Mouse (Mus musculus): ENCODE results near the gene Crebbp. TPM values are rescaled to one million over a fixed set of nuclear protein-coding genes. Genes with fewer than 3 reads are reported as not detected.

Crebbp gene
- polyA plus RNA-seq, 1 experiment from 2014 or later = 27.7 TPM

DNA sequence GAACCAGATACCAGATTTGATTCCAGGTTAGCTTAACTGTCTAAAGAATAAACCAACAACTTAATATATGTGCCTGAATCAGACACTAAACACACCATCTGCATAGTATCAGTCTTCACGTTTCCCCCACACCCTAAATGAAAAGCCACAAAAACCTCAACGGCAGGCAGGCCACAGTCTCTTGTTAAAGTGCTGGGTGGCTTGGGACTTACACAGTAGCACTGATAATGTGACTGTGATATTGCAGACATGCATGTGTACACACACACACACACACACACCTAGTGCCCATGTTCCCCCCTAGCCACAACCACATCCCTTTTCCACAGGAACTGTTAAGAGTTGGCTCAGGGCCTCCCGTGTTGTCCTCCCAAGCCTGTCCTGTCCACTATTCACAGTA lies 139.0 kb downstream of the Crebbp start:
- 87% methylated on average over 3 of the region's 3 CpGs for WGBS
- H3K27me3 ChIP-seq (ENCODE audit: low read depth, poor library complexity, severe bottlenecking) = no peaks in the 10 kb centered on the region
- H3K4me1 ChIP-seq = peaks cover 17% of the 10 kb centered on the region
- H3K9me3 ChIP-seq (replicated peaks) = no peaks in the 10 kb centered on the region
- no peak overlapping the region for H3K27ac ChIP-seq (replicated peaks)
- no peak overlapping the region for H3K4me3 ChIP-seq
- no peak for DNase-seq (ENCODE audit: low spot score)
- 0 out of 2 replicates have a peak, but pooled peaks cover 8% of the 10 kb centered on the region for H3K36me3 ChIP-seq

DNA sequence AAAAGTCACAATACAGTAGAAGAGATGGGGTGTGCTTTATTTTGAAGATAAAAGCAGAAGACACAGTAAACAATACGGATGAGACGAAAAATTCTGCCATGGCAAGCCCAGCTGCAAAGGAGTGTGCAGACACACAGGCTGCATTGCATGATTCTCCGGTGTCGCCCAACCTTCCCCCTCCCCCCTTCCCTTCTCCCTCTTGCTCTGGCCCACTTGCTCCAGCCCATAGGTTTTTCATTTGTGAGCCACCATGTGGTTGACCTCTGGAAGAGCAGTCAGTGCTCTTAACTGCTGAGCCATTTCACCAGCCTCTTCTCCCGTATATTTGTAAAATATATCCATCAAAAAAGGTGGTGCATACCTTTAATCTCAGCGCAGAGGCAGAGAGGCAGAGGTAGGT lies 139.5 kb downstream of the Crebbp start:
- no peak overlapping the region for H3K27ac ChIP-seq (replicated peaks)
- 0 out of 2 replicates have a peak, but pooled peaks cover 8% of the 10 kb centered on the region for H3K36me3 ChIP-seq
- no peaks in the 10 kb centered on the region for H3K27me3 ChIP-seq (ENCODE audit: low read depth, poor library complexity, severe bottlenecking)
- H3K9me3 ChIP-seq (replicated peaks) = no peaks in the 10 kb centered on the region
- WGBS = 79% methylated on average over 6 of the region's 6 CpGs
- no peak overlapping the region for H3K4me3 ChIP-seq
- no peak for DNase-seq (ENCODE audit: low spot score)
- peaks cover 17% of the 10 kb centered on the region for H3K4me1 ChIP-seq

DNA sequence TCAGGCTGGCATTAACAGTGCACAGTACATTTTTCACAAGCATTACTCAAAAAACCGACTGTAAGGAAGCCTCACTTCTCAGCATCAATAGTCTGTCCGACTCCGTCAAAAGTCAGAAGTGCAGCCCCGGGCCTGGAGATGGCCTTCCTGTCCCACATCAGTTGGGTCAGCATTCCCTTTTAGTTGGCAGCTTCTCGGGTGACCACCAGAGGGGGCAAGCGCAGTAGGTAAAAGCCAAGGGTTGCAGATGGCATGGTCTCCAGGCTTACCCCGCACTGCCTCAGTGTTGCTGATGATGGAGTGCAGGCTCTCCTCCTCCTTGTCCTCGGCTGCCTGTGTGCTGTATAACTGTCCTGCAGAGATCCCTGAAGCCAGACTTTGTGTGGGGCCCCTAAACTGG lies 145.2 kb downstream of the Crebbp start:
- peak; percentile 34 for DNase-seq (ENCODE audit: low spot score)
- H3K27me3 ChIP-seq (ENCODE audit: low read depth, poor library complexity, severe bottlenecking) = no peaks in the 10 kb centered on the region
- H3K27ac ChIP-seq (replicated peaks) = no peak overlapping the region
- no peak overlapping the region for H3K4me3 ChIP-seq
- WGBS = 64% methylated on average over 8 of the region's 8 CpGs
- no peaks in the 10 kb centered on the region for H3K4me1 ChIP-seq
- no peaks in the 10 kb centered on the region for H3K9me3 ChIP-seq (replicated peaks)
- H3K36me3 ChIP-seq = peaks cover 54% of the 10 kb centered on the region

DNA sequence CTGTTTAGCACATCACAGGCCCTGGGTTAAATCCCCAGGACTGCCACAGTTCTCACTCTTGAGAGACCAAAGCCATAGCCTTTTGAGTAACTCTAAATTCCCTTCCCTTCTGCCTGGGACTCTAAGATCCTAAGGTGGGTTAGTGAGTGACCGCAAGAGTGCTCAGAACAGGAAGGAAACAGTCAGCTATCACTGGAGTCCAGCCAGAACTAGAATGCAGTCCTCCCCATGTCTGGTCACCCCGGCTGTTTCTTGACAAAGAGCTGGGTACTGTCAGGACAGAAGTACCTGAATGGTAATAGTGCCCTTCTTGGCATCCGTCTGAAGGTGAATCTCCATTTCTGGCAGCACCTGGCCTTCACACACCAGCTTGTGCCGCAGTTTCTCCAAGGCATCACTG lies 148.9 kb downstream of the Crebbp start:
- peaks cover 86% of the 10 kb centered on the region for H3K36me3 ChIP-seq
- H3K4me1 ChIP-seq = no peaks in the 10 kb centered on the region
- no peaks in the 10 kb centered on the region for H3K9me3 ChIP-seq (replicated peaks)
- 93% methylated on average over 4 of the region's 4 CpGs for WGBS
- no peak for DNase-seq (ENCODE audit: low spot score)
- no peaks in the 10 kb centered on the region for H3K27me3 ChIP-seq (ENCODE audit: low read depth, poor library complexity, severe bottlenecking)
- H3K27ac ChIP-seq (replicated peaks) = no peak overlapping the region
- no peak overlapping the region for H3K4me3 ChIP-seq

DNA sequence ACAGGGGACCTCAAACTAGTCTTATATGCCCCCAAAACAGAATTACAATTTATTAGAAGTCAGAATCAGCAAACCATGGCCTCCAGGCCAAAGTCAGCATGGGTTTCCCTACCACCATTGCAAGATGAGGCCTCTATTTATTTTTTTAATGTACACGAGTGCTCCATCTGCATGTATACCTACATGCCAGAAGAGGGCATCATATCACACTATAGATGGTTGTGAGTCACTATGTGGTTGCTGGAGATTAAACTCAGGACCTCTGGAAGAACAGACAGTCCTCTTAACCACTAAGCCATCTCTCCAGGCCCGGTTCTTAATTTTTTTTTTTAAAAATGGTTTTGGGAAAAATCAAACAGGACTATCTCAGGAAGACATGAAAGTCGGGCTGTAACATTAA lies 160.0 kb downstream of the Crebbp start:
- 86% methylated on average over 3 of the region's 3 CpGs for WGBS
- Histone ChIP-seq H3K27me3 (ENCODE audit: low read depth, poor library complexity, severe bottlenecking) (no peaks in the 10 kb centered on the region), H3K9me3 (replicated peaks) (no peaks in the 10 kb centered on the region), H3K4me1 (no peaks in the 10 kb centered on the region), H3K27ac (replicated peaks) (no peak overlapping the region), H3K4me3 (no peak overlapping the region), H3K36me3 (peaks cover 93% of the 10 kb centered on the region)
- DNase-seq (ENCODE audit: low spot score) = no peak

DNA sequence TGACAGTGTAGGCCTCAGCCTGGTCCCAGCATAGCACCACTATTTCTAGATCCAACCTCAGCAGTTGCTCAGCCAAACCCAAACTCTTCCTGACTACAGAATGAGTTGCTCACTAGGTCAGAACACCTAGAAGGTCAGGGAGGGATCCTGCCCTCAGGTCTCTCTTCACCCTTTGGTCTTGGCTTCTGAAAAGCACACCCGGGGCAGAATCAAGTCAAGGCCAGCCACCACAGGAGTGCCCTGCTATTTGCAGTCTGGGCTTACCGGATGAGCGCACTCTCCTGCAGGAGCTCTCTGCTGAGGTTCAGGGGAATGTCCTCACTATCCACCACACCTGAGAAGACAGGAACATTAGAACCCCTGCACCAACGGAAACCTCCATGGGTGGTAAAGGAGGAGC lies 161.2 kb downstream of the Crebbp start:
- no peaks in the 10 kb centered on the region for H3K27me3 ChIP-seq (ENCODE audit: low read depth, poor library complexity, severe bottlenecking)
- 96% methylated on average over 4 of the region's 4 CpGs for WGBS
- peaks cover 93% of the 10 kb centered on the region for H3K36me3 ChIP-seq
- H3K27ac ChIP-seq (replicated peaks) = no peak overlapping the region
- H3K4me1 ChIP-seq = no peaks in the 10 kb centered on the region
- no peak for DNase-seq (ENCODE audit: low spot score)
- no peaks in the 10 kb centered on the region for H3K9me3 ChIP-seq (replicated peaks)
- no peak overlapping the region for H3K4me3 ChIP-seq

DNA sequence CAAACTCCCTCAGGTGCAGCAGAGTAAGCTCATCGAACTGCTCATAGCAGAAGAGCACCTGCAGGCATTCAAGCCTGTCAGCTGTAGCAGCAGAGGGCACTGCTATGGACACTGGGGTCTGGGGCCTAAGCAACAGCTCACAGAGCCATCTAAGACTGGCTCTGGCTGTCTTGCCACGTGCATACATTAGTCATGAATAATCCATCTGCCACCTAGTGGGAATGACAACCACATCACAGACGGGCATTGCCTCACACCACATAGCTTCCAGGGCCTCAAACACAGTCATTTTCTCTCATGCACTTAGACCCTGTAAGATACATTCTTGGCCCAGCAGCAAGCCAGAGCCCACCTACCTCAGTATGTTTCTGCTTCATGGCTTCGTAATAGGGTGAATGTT lies 168.3 kb downstream of the Crebbp start:
- no peak for DNase-seq (ENCODE audit: low spot score)
- no peak overlapping the region for H3K27ac ChIP-seq (replicated peaks)
- H3K27me3 ChIP-seq (ENCODE audit: low read depth, poor library complexity, severe bottlenecking) = no peaks in the 10 kb centered on the region
- H3K9me3 ChIP-seq (replicated peaks) = no peaks in the 10 kb centered on the region
- H3K36me3 ChIP-seq = peaks cover 99% of the 10 kb centered on the region
- H3K4me3 ChIP-seq = no peak overlapping the region
- H3K4me1 ChIP-seq = no peaks in the 10 kb centered on the region
- 88% methylated on average over 4 of the region's 4 CpGs for WGBS

DNA sequence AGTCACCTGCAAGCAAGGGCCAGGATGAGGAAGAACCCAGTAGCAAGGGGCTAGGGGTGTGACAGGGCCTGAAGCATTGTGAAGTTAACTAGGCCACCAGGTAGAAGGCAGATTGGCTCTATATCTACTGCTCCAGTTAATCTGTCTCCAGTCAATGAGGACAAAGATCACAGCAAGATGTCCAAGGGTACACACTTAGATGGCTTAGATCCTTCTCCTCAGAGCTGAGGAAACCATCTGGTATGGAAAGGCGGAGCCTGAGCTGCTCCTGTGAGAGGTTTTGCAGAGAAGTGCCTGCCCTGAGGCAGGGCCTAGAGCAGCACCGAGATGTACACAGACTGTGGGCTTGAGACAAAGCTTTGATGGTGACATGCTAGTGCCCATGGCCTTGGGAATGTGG lies 169.7 kb downstream of the Crebbp start:
- H3K36me3 ChIP-seq = peaks cover 99% of the 10 kb centered on the region
- H3K4me1 ChIP-seq = no peaks in the 10 kb centered on the region
- H3K27me3 ChIP-seq (ENCODE audit: low read depth, poor library complexity, severe bottlenecking) = no peaks in the 10 kb centered on the region
- H3K9me3 ChIP-seq (replicated peaks) = no peaks in the 10 kb centered on the region
- no peak overlapping the region for H3K4me3 ChIP-seq
- H3K27ac ChIP-seq (replicated peaks) = no peak overlapping the region
- WGBS = 97% methylated on average over 2 of the region's 2 CpGs
- no peak for DNase-seq (ENCODE audit: low spot score)

DNA sequence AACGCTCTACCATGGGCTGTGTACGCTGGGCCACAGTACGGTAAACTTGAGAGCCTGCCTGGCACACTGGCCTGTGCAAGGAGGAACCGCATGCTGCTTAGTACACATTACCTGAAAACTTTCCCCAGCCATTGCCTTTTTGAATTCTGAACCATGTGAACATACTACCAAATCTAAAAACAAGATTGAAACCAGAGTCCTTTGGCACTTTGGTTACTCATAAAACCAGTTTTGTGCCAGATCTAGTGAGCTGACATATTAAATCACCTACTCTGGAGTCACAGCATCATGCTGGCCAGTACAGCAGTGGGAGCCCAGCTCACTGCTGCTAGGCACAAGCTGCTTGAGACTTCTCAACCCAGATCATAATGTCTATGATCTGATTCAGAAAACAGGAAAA lies 172.2 kb downstream of the Crebbp start:
- Histone ChIP-seq H3K9me3 (replicated peaks) (no peaks in the 10 kb centered on the region), H3K36me3 (peaks cover 99% of the 10 kb centered on the region), H3K4me3 (no peak overlapping the region), H3K4me1 (no peaks in the 10 kb centered on the region), H3K27ac (replicated peaks) (no peak overlapping the region), H3K27me3 (ENCODE audit: low read depth, poor library complexity, severe bottlenecking) (no peaks in the 10 kb centered on the region)
- WGBS = 97% methylated on average over 4 of the region's 4 CpGs
- DNase-seq (ENCODE audit: low spot score) = no peak

DNA sequence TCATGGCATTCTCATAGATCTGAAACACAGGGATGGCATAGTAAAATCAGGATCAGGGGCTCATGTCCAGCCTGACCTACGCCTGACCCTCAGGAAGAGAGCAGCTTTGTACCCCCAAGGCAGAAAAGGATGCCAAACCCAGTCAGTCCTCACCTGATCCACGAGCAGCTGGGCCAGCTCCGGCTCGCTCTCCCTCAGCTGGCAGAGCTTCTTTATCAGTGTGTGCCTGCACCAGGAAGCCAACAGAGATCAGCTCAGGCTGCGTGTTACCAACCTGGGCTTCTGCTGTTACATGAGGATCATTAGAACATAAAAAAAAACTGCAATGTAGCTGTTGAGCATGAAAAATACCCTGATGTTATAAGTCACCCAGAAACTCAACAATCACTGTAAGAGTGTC lies 173.6 kb downstream of the Crebbp start:
- Histone ChIP-seq H3K36me3 (peaks cover 88% of the 10 kb centered on the region), H3K4me1 (no peaks in the 10 kb centered on the region), H3K27me3 (ENCODE audit: low read depth, poor library complexity, severe bottlenecking) (no peaks in the 10 kb centered on the region), H3K27ac (replicated peaks) (no peak overlapping the region), H3K9me3 (replicated peaks) (no peaks in the 10 kb centered on the region), H3K4me3 (no peak overlapping the region)
- WGBS = 90% methylated on average over 5 of the region's 5 CpGs
- DNase-seq (ENCODE audit: low spot score) = no peak

DNA sequence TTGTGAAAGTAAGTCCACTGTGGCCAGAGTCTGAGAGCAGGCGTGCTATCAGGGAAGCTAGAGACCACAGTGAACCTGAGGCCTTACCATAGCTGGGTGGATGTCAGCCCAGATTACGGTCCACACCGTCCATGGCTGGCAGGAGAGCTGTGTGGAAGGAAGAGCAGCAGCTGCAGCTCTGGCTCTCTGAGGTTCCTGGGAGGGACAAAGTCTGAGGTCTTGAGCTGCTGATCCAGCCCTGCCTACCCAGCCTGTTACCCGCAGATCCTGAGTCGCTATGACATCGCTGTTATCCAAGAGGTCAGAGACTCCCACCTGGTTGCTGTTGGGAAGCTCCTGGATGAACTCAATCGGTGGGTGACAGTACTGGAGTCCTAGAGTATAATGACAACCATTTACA lies 176.1 kb downstream of the Crebbp start:
- H3K9me3 ChIP-seq (replicated peaks) = no peaks in the 10 kb centered on the region
- WGBS = 91% methylated on average over 7 of the region's 7 CpGs
- H3K27ac ChIP-seq (replicated peaks) = no peak overlapping the region
- DNase-seq (ENCODE audit: low spot score) = no peak
- peaks cover 62% of the 10 kb centered on the region for H3K36me3 ChIP-seq
- H3K4me1 ChIP-seq = peaks cover 8% of the 10 kb centered on the region
- H3K27me3 ChIP-seq (ENCODE audit: low read depth, poor library complexity, severe bottlenecking) = no peaks in the 10 kb centered on the region
- no peak overlapping the region for H3K4me3 ChIP-seq

DNA sequence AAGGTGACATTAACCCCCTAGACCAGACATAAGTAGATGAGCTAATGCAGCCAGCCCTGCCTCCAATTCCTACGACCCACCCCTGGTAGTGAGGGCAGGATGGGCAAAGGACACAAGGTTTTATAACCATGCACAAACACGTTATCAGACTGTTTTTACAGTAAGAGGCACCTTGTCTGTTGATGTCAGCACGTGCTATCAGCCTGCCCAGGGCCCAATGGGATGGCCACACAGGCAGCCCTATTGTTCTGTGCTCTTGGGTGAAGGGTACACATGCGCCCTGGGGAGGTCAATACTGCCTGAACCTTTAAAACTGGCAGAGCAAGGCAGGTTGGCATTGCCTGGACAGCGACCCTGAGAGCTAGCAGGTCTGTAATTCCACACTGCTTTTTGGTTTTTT lies 177.0 kb downstream of the Crebbp start, which contains the start of gene Dnase1:
Dnase1 (plus strand) TSS at position 136 of the 400 bp plus-strand sequence.
- WGBS = 89% methylated on average over 5 of the region's 5 CpGs
- H3K4me3 ChIP-seq = no peak within 1 kb of the TSS
- H3K4me1 ChIP-seq = peaks cover 8% of the 10 kb centered on the region
- no peaks in the 10 kb centered on the region for H3K9me3 ChIP-seq (replicated peaks)
- H3K27me3 ChIP-seq (ENCODE audit: low read depth, poor library complexity, severe bottlenecking) = no peaks in the 10 kb centered on the region
- H3K36me3 ChIP-seq = peaks cover 54% of the 10 kb centered on the region
- no peak within 1 kb of the TSS for H3K27ac ChIP-seq (replicated peaks)
- no peak for DNase-seq (ENCODE audit: low spot score)

DNA sequence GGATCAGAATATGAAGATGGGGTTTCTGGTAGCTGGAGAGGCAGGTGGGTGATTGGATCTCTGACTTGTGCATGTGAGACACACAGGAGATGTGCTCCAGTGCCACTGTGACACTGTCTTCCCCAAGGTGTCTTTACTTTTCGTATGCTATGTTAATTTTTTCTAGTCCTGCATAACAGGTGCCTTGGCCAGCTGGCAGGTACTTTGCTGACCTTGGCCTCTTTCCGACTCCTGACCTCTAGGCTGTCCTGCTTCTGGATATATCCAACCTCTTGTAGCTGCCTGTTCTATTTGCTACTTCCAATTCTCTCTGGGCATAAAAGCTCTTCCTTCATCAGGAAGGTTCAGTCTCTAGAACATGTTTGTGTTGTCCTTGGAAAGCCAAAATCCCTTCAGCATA lies 178.2 kb downstream of the Crebbp start:
- H3K4me3 ChIP-seq = no peak overlapping the region
- H3K27me3 ChIP-seq (ENCODE audit: low read depth, poor library complexity, severe bottlenecking) = no peaks in the 10 kb centered on the region
- no peak overlapping the region for H3K27ac ChIP-seq (replicated peaks)
- WGBS = 94% methylated on average over 2 of the region's 2 CpGs
- H3K4me1 ChIP-seq = peaks cover 8% of the 10 kb centered on the region
- H3K36me3 ChIP-seq = peaks cover 42% of the 10 kb centered on the region
- H3K9me3 ChIP-seq (replicated peaks) = no peaks in the 10 kb centered on the region
- DNase-seq (ENCODE audit: low spot score) = no peak

DNA sequence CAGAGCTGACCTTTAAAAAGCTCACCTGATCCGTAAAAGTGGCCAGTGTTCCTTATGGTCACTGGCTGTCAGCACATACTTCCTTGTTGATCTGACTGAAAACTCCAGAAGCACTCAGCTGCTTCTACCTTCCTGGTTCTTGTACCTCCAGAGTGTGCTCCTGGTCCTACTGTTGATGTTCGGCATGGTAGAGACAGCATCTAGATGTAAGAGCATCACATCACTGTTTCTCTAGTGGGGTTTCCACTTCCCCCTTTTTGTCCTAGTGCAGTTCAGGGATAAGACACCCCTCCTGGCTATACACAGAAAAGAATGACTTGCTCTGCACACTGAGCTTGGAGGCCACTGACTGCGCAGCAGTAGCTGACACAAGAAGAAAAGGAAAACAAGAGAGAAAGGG lies 179.3 kb downstream of the Crebbp start:
- no peaks in the 10 kb centered on the region for H3K27me3 ChIP-seq (ENCODE audit: low read depth, poor library complexity, severe bottlenecking)
- H3K4me1 ChIP-seq = peaks cover 10% of the 10 kb centered on the region
- H3K4me3 ChIP-seq = no peak overlapping the region
- no peak for DNase-seq (ENCODE audit: low spot score)
- no peak overlapping the region for H3K27ac ChIP-seq (replicated peaks)
- 81% methylated on average over 3 of the region's 3 CpGs for WGBS
- H3K36me3 ChIP-seq = peaks cover 31% of the 10 kb centered on the region
- H3K9me3 ChIP-seq (replicated peaks) = no peaks in the 10 kb centered on the region
